Comparison of ENCODE assay signal across 11 mouse cellular contexts in genomic region chr1:66449471-66449870, GRCm38 (mm10). TPM values are rescaled to one million over a fixed set of nuclear protein-coding genes. Genes with fewer than 3 reads are reported as not detected.
"Had no signal": no experiment of that assay in that cellular context is flagged by ENCODE, and none has a peak within 500 bp of the region (broad histone marks: within the 10 kb centered on the region; RNA-seq: fewer than 3 reads in every experiment).

No protein-coding gene starts in this region.

- DNase-seq: kidney, postnatal 10 days; left cerebral cortex, postnatal 4 days; liver, postnatal 0 days; lung, embryonic 14.5 days; right cerebral cortex, adult 18-20 months; right cerebral cortex, postnatal 14 days; right cerebral cortex, postnatal 4 days; thymus, adult 2 months; thymus, postnatal 14 days; thymus, postnatal 4 days had no signal

RNA-seq across cellular contexts. Expression of gene Unc80, which starts 18.7 kb away (rescaled TPM):
- total RNA-seq: megakaryocyte, adult 5-6 weeks had no signal
